Comparison of ENCODE assay signal across 17 mouse cellular contexts in the genomic region with DNA sequence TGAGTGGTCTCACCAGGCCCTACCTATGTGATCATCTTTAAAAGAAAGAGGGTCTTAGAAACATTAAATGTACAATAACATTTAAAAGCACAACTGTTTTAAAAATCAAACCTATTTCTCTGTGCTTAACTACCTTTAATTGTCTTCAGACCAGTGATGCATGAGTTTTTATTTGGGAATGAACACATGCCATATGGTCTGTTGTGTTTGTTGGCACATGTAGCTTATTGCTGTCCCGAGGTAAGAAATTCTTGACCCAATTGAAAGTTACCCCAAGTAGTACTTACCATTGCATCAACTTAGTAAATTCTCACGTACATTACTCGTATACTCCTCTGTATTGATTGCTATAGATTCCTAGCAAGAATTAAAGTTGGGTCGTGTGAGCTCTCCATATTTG.
A peak's percentile ranks its signal among the peaks of the same experiment; 100 is the strongest.
DNase-seq lines count a peak whose midpoint lies in the region; ATAC-seq and TF ChIP-seq lines count a peak whose summit lies in the region.
"Had no signal": no experiment of that assay in that cellular context is flagged by ENCODE, and none has a peak within 500 bp of the region (broad histone marks: within the 10 kb centered on the region; RNA-seq: fewer than 3 reads in every experiment).

No protein-coding gene starts in this region.

- H3K9ac ChIP-seq in liver, postnatal 0 days (replicated peaks): no peak overlapping the region
- H3K9ac ChIP-seq: embryonic facial prominence, embryonic 13.5 days; embryonic facial prominence, embryonic 15.5 days; forebrain, embryonic 12.5 days had no signal

- ATAC-seq in liver, postnatal 0 days: no peak
- ATAC-seq: forebrain, embryonic 14.5 days; forebrain, embryonic 16.5 days had no signal

- H3K9me3 ChIP-seq in liver, postnatal 0 days (ENCODE audit: low read length): 0 out of 2 replicates have a peak, but pooled peaks cover 3% of the 10 kb centered on the region

- no peaks in the 10 kb centered on the region for H3K36me3 ChIP-seq in liver, postnatal 0 days (replicated peaks; ENCODE audit: insufficient read depth, low read length)
- H3K36me3 ChIP-seq: embryonic facial prominence, embryonic 13.5 days; embryonic facial prominence, embryonic 15.5 days; forebrain, embryonic 10.5 days; forebrain, embryonic 12.5 days had no signal

- DNase-seq in cerebellum, adult 18-20 months: peak; percentile 44 to 53
- DNase-seq in cerebellum, postnatal 10 days: no peak
- DNase-seq in cerebellum, adult 9-10 months: peak; percentile 87
- no peak for DNase-seq in cerebellum, postnatal 4 days (ENCODE audit: low spot score in 2 of 2)
- peak; percentile 66 for DNase-seq in cerebellum, adult 9-11 months
- DNase-seq in liver, postnatal 0 days: no peak
- DNase-seq: adrenal gland, adult 2 months; adrenal gland, postnatal 10 days; adrenal gland, postnatal 25 days; embryo, embryonic 11 days had no signal

- no peaks in the 10 kb centered on the region for H3K4me1 ChIP-seq in liver, postnatal 0 days (ENCODE audit: insufficient read depth)
- H3K4me1 ChIP-seq: embryonic facial prominence, embryonic 13.5 days; embryonic facial prominence, embryonic 15.5 days; forebrain, embryonic 10.5 days; forebrain, embryonic 12.5 days had no signal

- 80% methylated on average over 4 of the region's 4 CpGs for WGBS in liver, postnatal 0 days (ENCODE audit: insufficient replicate concordance)

- H3K27ac ChIP-seq in liver, postnatal 0 days (ENCODE audit: low read depth): no peak overlapping the region
- H3K27ac ChIP-seq: embryonic facial prominence, embryonic 13.5 days; embryonic facial prominence, embryonic 15.5 days; forebrain, embryonic 10.5 days; forebrain, embryonic 12.5 days had no signal

- no peak for TF ChIP-seq EP300 in liver, postnatal 0 days (IDR thresholded peaks at IDR 0.05; ENCODE audit: low read depth)

- no peak for TF ChIP-seq CTCF in liver, postnatal 0 days (IDR thresholded peaks at IDR 0.05; ENCODE audit: low read depth)

- no peaks in the 10 kb centered on the region for H3K27me3 ChIP-seq in liver, postnatal 0 days (ENCODE audit: insufficient read depth, low read length)
- H3K27me3 ChIP-seq: embryonic facial prominence, embryonic 13.5 days; embryonic facial prominence, embryonic 15.5 days; forebrain, embryonic 12.5 days had no signal

- no peak overlapping the region for H3K4me3 ChIP-seq in liver, postnatal 0 days (ENCODE audit: low read depth, low read length)
- H3K4me3 ChIP-seq: embryonic facial prominence, embryonic 13.5 days; embryonic facial prominence, embryonic 15.5 days; erythroblast, embryonic 14.5 days; forebrain, embryonic 10.5 days; forebrain, embryonic 12.5 days had no signal

- H3K4me2 ChIP-seq in liver, postnatal 0 days (ENCODE audit: low read depth, low read length): no peak overlapping the region
- H3K4me2 ChIP-seq: embryonic facial prominence, embryonic 13.5 days; embryonic facial prominence, embryonic 15.5 days; forebrain, embryonic 12.5 days had no signal

Comparison
In these comparisons a context has a peak if more than half of its experiments do, and no peak if none do; other contexts are left out.
1. DNase-seq: peak in cerebellum, adult 18-20 months (2 of 2), cerebellum, adult 9-10 months (single experiment) and cerebellum, adult 9-11 months (single experiment); none in cerebellum, postnatal 10 days (0 of 2), cerebellum, postnatal 4 days (0 of 2) and liver, postnatal 0 days (single experiment).